Mouse (Mus musculus) hindbrain, embryonic 11.5 days (tissue): ENCODE measurements around the gene Sgsm3. TPM values are rescaled to one million over a fixed set of nuclear protein-coding genes. Genes with fewer than 3 reads are reported as not detected.
A peak's percentile ranks its signal among the peaks of the same experiment; 100 is the strongest.

Experiments used
- ATAC-seq: fragments of 200-750 bp; cut with Nextera tagmentation; 2 replicates; pipeline ENCODE4 v1.8.0; 2017; ENCODE audit warnings: mild to moderate bottlenecking, moderate TSS enrichment, moderate library complexity; ENCODE audit not compliant: low FRiP score
- DNase-seq: peaks from one replicate; pipeline ENCODE4 v3.0.0-alpha.2; 2015; ENCODE audit warnings: low spot score
- H3K27ac ChIP-seq: fragments of 300-500 bp; sonication (generic); 2 replicates; pipeline ENCODE4 v1.5.1; 2014; ENCODE audit warnings: mild to moderate bottlenecking, low read depth, low read length
- H3K27me3 ChIP-seq: fragments of 300-500 bp; sonication (generic); 2 replicates; pipeline ENCODE4 v1.6.1; 2014; ENCODE audit warnings: mild to moderate bottlenecking, low read length, moderate library complexity, mixed read lengths; ENCODE audit not compliant: control insufficient read depth, insufficient read depth
- H3K36me3 ChIP-seq: fragments of 300-500 bp; sonication (generic); 2 replicates; pipeline ENCODE4 v1.6.1; 2014; ENCODE audit warnings: mild to moderate bottlenecking, low read length, moderate library complexity, mixed read lengths; ENCODE audit not compliant: control insufficient read depth, insufficient read depth
- H3K4me1 ChIP-seq: fragments of 300-500 bp; sonication (generic); replicated peaks from 2 replicates; pipeline ENCODE4 v1.6.1; 2014; ENCODE audit warnings: low read length, mixed read lengths; ENCODE audit not compliant: control insufficient read depth, insufficient read depth
- H3K4me2 ChIP-seq: fragments of 300-500 bp; sonication (generic); replicated peaks from 2 replicates; pipeline ENCODE4 v1.6.1; 2014; ENCODE audit warnings: mild to moderate bottlenecking, low read depth, low read length
- H3K4me3 ChIP-seq: fragments of 300-500 bp; sonication (generic); 2 replicates; pipeline ENCODE4 v1.5.1; 2014; ENCODE audit warnings: low read depth, low read length
- H3K9ac ChIP-seq: fragments of 300-500 bp; sonication (generic); 2 replicates; pipeline ENCODE4 v1.6.1; 2014; ENCODE audit warnings: low read depth, low read length
- H3K9me3 ChIP-seq: fragments of 300-500 bp; sonication (generic); 2 replicates; pipeline ENCODE4 v1.6.1; 2016; ENCODE audit warnings: low read length; ENCODE audit not compliant: control insufficient read depth
- WGBS: fragments of 180-500 bp; shearing (Covaris S2); extraction: QIAGEN DNeasy Blood & Tissue Kit; methylation state at CpG from one replicate; pipeline ENCODE4 v1.1.7; 2014; 5-methylcytosine and 5-hydroxymethylcytosine counted together
- polyA plus RNA-seq: library from polyadenylated mRNA; unstranded; fragments of >200 nt; fragmentation: Nextera tagmentation; extraction: Ambion mirVana; gene quantifications from 2 replicates; pipeline ENCODE4 v1.2.1, GENCODE M21; 2014

The Sgsm3 gene
- polyA plus RNA-seq, 1 experiment from 2014 or later, result 17.4 TPM

DNA sequence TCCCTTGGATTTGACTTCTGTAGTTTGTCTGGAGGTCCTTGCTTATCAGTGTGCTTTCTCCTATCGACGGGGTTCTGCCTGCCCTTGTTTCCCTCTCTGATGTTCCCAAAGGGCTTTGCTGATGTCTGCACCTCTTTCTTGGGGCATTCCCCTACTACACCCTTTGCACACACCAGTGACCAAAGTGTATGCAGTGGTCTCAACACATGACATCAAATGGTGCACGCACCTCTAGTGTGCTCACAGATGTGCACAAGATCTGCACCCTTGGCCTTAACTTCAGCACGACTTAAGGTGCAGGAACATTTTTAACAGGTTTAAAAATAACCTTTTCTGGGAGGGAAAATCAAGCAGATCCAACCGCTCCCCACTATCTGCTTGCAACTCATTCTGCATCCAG, 38.2 kb upstream of the Sgsm3 start:
- H3K36me3 ChIP-seq, result no peaks in the 10 kb centered on the region
- H3K4me1 ChIP-seq, result no peaks in the 10 kb centered on the region
- WGBS, result 76% methylated on average over 5 of the region's 5 CpGs
- DNase-seq (no peak), ATAC-seq (no peak)
- no peak overlapping the region for H3K4me2 ChIP-seq
- H3K4me3 ChIP-seq, result no peak overlapping the region
- H3K27ac ChIP-seq, result no peak overlapping the region
- H3K9me3 ChIP-seq, result no peaks in the 10 kb centered on the region
- H3K27me3 ChIP-seq, result no peaks in the 10 kb centered on the region
- no peak overlapping the region for H3K9ac ChIP-seq

DNA sequence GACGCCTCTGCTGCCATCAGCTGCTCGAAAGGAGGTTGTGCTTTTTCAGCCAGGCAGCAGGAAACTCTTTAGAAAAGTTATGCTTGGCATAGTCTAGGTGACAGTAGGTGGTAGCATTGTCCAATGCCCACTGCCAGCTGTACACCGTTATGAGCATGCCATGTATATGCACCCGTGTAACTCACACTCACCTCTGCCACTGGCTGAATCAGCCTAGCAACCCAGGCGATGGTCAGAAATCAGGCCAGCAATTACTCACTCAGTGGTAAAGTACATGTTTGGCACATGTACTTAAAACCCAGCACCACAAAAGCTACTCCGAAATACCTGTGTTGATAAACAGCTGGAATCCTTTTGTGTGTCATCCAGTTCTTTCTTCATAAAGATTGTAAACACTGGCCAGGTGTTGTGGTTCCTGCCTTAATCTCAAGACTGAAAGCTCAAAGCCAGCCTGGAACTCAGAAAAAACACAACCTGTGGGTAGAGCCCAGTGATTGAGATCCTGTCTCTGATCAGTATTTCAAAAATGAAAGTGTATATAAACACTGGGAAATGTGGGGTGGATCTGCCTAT, 36.0 kb upstream of the Sgsm3 start:
- Histone ChIP-seq H3K4me3 (no peak overlapping the region), H3K27ac (no peak overlapping the region), H3K36me3 (no peaks in the 10 kb centered on the region), H3K4me2 (no peak overlapping the region), H3K27me3 (no peaks in the 10 kb centered on the region), H3K4me1 (no peaks in the 10 kb centered on the region), H3K9ac (no peak overlapping the region), H3K9me3 (no peaks in the 10 kb centered on the region)
- 92% methylated on average over 6 of the region's 6 CpGs for WGBS
- ATAC-seq (no peak), DNase-seq (no peak)

DNA sequence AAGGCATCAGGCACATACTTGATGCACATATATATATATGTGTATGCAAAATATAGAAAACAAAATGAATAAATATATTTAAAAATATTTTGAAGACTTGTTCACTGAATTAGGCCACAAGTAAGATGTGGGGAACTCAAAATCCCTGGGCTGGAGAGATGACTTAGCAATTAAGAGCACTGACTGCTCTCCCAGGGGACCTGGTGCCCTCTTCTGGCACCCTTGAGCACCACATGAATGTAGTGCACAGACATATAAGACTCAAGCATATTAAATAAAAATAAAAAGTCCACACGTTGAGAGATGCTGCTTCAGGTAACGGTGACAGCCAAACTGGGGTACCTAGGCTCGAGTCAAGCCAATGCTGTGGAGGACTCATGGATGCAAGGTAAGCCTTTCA, 31.7 kb upstream of the Sgsm3 start:
- H3K9ac ChIP-seq, result no peak overlapping the region
- no peaks in the 10 kb centered on the region for H3K9me3 ChIP-seq
- WGBS, result 64% methylated on average over 3 of the region's 3 CpGs
- no peak overlapping the region for H3K4me3 ChIP-seq
- no peaks in the 10 kb centered on the region for H3K27me3 ChIP-seq
- no peaks in the 10 kb centered on the region for H3K36me3 ChIP-seq
- H3K4me2 ChIP-seq, result no peak overlapping the region
- DNase-seq (no peak), ATAC-seq (no peak)
- no peak overlapping the region for H3K27ac ChIP-seq
- 0 out of 2 replicates have a peak, but pooled peaks cover 2% of the 10 kb centered on the region for H3K4me1 ChIP-seq

DNA sequence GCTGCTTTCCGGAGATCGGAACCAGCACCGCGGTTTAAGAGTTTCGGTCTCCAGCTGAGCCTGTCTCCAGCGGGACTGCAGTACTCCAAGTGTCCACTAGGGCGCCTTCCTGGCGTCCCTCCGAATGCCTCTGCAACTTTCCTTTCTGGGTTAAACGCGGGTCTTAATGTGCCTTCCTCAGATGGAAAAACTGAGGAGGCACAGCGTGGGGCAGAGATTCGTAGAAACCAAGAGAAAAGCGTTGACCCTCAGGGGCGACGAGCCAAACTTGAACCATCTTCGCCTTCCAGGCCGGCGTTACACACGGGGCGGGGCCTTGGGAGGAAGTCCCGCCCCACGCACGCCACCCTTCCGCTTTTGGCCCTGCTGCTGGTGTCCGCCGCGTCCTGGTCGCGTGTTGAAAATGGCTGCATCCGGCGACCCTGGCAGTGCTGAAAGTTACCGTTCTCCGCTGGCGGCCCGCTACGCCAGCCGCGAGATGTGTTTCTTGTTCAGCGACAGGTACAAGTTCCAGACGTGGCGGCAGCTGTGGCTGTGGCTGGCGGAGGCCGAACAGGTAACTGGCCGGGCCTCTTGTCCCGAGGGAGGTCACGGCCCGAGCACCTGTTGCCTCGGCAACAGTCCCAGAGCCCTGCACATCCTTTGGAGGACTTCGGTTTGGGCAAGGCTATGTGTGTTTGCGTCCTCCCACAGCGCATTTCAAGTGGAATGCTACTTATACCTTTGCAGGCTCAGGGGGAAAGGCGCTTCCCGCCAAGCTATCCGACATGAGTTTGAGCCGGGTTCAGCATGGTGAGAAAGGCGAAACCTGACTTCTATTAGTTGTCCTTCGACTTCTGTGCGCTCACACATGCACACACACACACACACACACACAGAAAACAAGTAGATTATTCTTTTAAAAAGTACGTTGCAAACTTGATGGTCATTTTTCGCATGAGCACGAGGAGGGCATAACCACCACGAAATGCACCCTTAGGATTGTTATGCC, 29.1 kb upstream of the Sgsm3 start, which contains the start of gene Adsl:
Adsl (plus strand) TSS at position 346 of the 991 bp plus-strand sequence.
- H3K4me2 ChIP-seq, result peak within 1 kb of the TSS; percentile 54
- 1% methylated on average over 63 of the region's 63 CpGs for WGBS
- ATAC-seq, result peak; percentile 93

DNA sequence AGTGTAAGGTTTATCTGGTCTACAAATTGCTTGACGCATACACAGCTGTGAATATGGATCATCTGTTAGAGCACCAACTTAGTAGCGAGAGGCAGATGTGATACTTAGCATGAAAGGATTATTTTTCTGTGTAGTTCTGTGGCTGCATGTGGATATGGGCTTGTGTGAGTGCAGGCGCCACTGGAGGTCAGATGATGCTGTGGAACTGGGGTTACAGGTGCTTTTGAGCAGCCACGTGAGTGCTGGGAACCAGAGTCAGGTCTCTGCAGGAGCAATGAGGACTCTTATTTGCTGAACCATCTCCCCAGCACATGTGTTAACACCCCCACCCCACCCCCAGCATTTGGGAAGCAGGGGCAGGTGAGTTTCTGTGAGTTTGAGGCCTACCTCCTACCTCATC, 28.1 kb upstream of the Sgsm3 start:
- no peak for ATAC-seq
- WGBS, result 66% methylated on average over 4 of the region's 4 CpGs

More for the DNA sequence above, 29.1 kb upstream of the Sgsm3 start, which contains the start of gene Adsl:
- Histone ChIP-seq H3K4me1 (0 out of 2 replicates have a peak, but pooled peaks cover 2% of the 10 kb centered on the region), H3K36me3 (0 out of 2 replicates have a peak, but pooled peaks cover 3% of the 10 kb centered on the region), H3K9ac (peak within 1 kb of the TSS; percentile 69), H3K9me3 (no peaks in the 10 kb centered on the region), H3K4me3 (peak within 1 kb of the TSS; percentile 84), H3K27me3 (no peaks in the 10 kb centered on the region), H3K27ac (no peak within 1 kb of the TSS; the same call in none of the 2 replicates)
- DNase-seq, result peak; percentile 95

DNA sequence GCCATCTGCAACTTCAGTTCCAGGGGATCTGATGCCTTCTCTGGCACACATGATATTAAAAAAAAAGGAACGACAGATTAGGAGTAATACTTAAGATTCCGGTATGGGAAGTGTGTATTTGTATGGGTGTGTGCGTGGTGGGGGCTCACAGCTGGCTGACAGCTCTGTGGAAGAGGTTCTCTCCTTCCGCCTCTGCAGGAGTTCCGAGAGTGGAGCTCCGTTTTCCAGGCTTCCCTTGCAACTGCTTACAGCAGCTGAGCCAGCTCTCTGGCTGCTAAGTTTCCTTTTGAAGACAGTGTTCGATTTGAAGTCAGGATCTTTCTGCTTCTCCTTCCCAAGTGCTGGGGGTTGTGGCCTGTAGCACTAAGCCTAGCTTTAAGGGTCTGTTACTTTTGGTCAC, 27.5 kb upstream of the Sgsm3 start:
- H3K36me3 ChIP-seq, result 0 out of 2 replicates have a peak, but pooled peaks cover 4% of the 10 kb centered on the region
- WGBS, result 94% methylated on average over 7 of the region's 7 CpGs
- ATAC-seq (no peak), DNase-seq (no peak)
- no peak overlapping the region for H3K4me3 ChIP-seq
- no peak overlapping the region for H3K9ac ChIP-seq
- 0 out of 2 replicates have a peak, but pooled peaks cover 2% of the 10 kb centered on the region for H3K4me1 ChIP-seq
- no peaks in the 10 kb centered on the region for H3K27me3 ChIP-seq
- 0 out of 2 replicates have a peak overlapping the region, but pooled peaks have one; percentile 5 for H3K4me2 ChIP-seq
- H3K27ac ChIP-seq, result no peak overlapping the region
- no peaks in the 10 kb centered on the region for H3K9me3 ChIP-seq

More for the DNA sequence above, 28.1 kb upstream of the Sgsm3 start:
- Histone ChIP-seq H3K27me3 (no peaks in the 10 kb centered on the region), H3K9me3 (no peaks in the 10 kb centered on the region), H3K4me1 (0 out of 2 replicates have a peak, but pooled peaks cover 2% of the 10 kb centered on the region), H3K4me3 (peak overlapping the region; percentile 84), H3K27ac (no peak overlapping the region), H3K9ac (peak overlapping the region; percentile 42; the same call in 1 of the 2 replicates), H3K4me2 (peak overlapping the region; percentile 54), H3K36me3 (0 out of 2 replicates have a peak, but pooled peaks cover 4% of the 10 kb centered on the region)
- DNase-seq, result no peak

DNA sequence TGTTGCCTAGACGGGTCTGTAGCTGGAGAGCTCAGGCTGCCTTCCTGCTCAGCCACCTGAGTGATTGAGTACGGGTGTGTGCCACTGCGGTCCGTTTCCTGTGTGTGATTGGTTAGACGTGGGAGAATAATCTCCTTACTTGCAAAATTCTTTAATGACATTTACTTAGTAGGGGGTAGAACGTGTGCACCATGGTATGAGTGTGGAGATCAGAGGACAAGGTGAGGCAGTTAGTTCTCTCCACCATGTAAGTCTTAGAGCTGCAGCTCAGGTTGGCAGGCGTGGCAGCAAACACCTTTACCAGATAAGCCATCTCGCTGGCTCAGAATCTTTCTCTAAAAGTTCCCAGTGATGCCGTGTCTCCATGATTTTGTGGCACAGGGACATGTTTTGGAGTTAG, 23.6 kb upstream of the Sgsm3 start:
- H3K27ac ChIP-seq, result no peak overlapping the region
- 0 out of 2 replicates have a peak, but pooled peaks cover 2% of the 10 kb centered on the region for H3K4me1 ChIP-seq
- no peak overlapping the region for H3K4me3 ChIP-seq
- no peaks in the 10 kb centered on the region for H3K9me3 ChIP-seq
- no peak overlapping the region for H3K9ac ChIP-seq
- DNase-seq (no peak), ATAC-seq (no peak)
- no peaks in the 10 kb centered on the region for H3K27me3 ChIP-seq
- no peak overlapping the region for H3K4me2 ChIP-seq
- whole genome bisulfite sequencing, result 92% methylated on average over 9 of the region's 9 CpGs
- peaks cover 6% of the 10 kb centered on the region; the same call in 1 of the 2 replicates for H3K36me3 ChIP-seq

DNA sequence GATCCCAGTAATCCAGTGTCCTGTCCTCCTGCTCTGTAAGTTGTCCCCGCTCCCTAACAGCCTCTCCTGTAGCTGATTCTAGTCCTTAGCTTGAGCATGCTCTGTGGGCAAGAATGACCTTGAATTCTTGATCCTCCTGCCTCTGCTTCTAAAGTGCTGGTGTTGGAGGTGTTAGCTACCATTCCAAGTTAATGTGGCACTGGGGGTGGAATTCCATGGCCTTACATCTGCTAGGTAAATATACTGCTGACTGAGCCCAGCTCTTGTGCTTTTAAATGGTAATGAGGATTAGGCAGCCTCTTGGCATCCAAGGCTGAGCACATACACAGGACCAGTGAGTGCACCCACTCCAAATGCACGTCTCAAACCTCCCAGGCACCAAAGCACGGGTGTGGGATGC, 22.7 kb upstream of the Sgsm3 start:
- Histone ChIP-seq H3K9ac (no peak overlapping the region), H3K4me3 (no peak overlapping the region), H3K27ac (no peak overlapping the region), H3K36me3 (peaks cover 9% of the 10 kb centered on the region; the same call in 1 of the 2 replicates), H3K27me3 (no peaks in the 10 kb centered on the region), H3K4me1 (no peaks in the 10 kb centered on the region), H3K4me2 (no peak overlapping the region), H3K9me3 (no peaks in the 10 kb centered on the region)
- 74% methylated on average over 3 of the region's 3 CpGs for WGBS
- DNase-seq (no peak), ATAC-seq (no peak)
